Mouse (Mus musculus) thymus, postnatal 36 days (tissue): ENCODE measurements at regions not wholly inside any gene's neighbourhood (a gene's known extent, or its start where the extent isn't known, plus 50 kb on each side); places are given as distances from the start of the nearest gene placed in this dataset.
A peak's percentile ranks its signal among the peaks of the same experiment; 100 is the strongest.

Experiments used
- DNase-seq, 2 experiments: peaks; one replicate each; pipeline ENCODE4 v3.0.0; 2022; ENCODE audit warnings: mixed read lengths in 2 of 2

- DNase-seq: no peak
These were observed 342.9 kb upstream of the Actbl2 start for GRCm38 (mm10) chr13:110911866-110912265.

DNA sequence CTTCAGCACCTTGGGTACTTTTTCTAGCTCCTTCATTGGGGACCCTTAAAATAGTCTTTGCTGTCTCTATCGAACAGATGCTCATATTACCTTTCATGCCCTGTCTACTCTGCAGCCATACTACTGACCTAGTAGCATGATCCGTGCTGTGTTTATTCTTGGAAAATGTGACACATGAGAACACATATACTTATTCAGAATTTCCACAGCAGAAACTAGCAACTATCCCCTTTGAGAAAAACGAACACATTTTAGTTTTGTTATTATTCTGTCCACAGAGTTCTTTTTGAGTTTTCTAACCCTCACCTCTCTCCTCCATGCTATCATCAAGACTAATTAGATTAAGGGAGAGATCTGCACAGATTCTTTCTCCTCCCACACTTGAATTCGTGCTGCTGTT is 341.6 kb upstream of the Actbl2 start:
- DNase-seq: no peak

GRCm38 (mm10) chr13:110913687-110914086 is 341.1 kb upstream of the Actbl2 start:
- no peak for DNase-seq

DNA sequence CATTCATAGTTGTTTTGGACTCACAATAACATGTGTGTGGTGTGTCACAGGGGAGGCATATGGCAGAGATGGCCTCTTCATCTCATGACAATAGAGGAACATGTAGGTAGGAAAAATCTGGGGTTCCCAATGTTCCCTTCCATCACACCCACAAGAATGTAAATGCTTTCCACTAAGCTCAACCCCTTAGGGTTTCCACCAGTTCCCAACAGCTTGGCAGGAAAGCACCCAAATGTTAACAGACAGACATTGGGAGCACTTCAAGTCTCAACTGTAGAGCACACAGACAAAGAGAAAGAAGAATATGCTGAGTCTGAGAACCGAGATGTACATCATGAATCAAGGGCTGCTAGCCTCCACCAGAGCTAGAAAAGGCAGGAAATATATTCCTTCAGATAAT is 339.7 kb upstream of the Actbl2 start:
- DNase-seq: no peak

DNA sequence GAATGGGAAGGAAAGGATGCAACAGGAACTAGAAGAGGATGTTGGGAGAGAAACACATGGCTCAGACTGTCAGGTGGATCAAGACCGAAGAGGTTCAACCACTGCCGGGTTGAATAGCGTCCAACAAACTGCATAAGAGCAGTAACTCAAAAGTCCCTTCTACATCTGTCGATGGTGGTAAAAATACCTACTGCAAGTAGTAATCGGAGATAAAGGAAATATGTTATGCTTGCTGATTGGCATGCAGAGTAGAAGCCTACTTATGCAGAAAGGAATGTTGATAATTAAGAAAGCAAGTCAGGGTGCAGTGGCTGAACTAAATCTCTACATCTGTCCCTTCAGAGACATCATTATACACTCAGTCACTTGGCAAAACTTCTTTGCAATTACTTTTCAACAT is 330.9 kb upstream of the Actbl2 start:
- DNase-seq: no peak

- no peak for DNase-seq
These were observed 329.9 kb upstream of the Actbl2 start for GRCm38 (mm10) chr13:110924897-110925296.

DNA sequence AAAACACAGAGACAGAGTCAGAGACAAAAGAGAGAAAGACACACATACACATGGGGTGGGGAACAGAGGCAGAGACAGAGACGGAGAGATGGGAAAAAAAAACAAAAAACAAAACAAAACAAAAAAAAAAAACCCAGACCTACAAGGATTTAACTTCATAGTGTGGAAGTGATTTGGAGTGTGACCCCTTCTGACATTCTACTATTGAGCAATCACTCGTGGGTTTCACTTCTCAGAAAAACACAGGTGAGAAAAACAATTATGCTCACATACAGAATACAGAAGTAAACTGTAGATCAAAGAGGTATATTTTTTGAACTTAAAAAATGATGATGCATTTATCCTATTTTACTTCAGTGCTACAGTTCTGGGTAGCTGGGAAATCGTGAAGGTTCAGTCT is 326.7 kb upstream of the Actbl2 start:
- no peak for DNase-seq

DNA sequence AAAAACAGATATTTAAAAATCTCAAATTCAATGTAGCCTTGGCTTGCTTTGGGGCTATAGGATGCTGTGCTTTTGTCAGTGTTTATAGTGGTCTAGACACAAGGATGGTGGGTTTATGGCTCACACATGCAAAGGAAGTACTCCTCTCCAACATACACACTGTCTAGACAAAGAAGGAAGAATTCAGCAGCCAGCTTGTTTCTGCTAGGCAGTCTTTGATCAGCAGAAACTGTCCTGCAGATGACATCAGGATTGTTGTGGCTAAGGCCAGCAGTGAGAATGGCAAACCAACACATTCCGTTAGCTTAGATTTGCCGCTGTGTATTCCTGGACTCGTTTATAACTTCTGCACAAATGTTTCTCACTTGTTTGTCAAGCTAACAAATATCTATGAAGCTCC is 325.9 kb upstream of the Actbl2 start:
- no peak for DNase-seq

DNA sequence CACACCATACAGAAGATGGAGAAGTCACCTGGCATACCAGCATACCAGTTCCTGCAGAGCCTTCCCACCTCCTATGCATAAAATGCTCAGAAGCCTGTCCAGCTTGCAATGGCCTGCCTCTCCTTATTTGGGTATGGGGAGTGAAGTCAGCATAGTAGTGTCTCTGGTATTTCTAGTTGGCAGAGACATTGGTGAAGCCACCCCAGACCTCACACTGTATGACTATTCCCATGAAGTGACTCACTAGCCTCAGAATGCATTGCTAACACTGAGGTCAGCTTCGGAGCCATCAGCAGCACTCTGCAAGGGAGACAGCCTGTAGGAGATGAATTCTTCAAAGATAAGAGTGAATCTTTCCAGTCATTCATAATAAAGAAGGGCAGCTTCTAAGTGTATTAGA is 325.2 kb upstream of the Actbl2 start:
- no peak for DNase-seq

DNA sequence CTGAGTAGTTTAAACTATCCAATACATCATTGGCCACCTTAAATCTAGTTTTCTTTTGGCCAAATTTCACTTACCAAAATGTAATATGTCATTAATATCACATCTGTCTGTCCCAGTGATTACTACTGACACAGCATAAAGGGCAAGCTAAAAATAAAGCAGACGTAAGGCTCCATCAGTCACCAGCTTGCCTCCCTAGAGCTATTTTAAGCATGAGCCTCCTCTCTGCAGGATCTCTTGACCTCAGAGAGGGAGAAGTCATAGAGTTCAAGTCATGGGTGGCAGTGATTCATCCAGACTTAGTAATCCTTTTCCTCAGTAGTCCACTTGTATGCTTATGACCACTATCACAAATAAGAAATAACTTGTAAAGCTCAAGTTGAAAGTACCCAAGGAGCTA is 313.2 kb upstream of the Actbl2 start:
- no peak for DNase-seq

DNA sequence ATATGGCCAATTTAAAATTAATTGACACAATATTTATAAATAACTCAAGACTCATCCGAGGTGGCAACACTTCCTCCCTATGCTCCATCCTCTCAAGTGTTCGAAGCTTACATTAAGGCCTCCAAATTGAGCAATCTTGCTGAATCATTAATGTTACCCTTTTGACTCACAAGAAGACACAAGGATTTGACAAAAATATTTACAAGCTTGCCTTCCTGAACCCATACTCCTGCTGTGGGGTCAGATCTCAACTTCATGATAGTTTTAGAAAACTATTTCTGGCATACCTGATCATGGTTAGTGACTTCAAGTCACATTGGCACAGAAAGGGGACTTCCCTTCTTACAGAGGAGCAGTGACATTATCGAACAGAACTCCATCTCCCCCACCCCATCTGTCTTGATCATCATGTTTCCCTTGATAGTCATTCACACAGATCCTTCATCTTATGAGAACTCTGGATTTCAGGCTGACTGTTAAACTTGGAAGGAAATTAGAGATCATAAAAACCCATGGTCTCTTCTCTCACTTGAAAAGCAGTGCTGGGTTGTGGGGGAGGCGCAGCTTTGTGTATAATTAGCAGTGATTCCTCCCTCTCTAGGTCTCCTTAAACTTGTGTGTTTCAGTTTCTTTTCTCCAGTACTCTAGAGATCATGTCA is 311.7 kb upstream of the Actbl2 start:
- DNase-seq: no peak

DNA sequence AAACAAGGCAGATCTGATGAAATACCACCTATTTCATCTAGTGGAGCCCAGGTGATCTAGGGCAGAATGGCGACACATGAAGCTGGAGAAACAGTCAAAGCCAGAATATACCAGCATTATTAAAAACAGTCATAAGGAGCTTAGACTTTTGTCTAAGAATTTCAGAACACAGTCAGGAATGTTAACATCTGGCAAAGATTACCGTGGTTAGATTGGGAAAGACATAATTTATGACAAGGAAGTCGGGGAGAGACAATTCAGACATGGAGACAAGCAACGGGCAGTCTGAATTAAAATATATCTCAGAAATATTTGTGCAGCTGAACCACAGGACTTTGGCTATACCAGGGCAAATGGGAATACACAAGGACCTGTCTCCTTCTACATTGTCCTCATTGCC is 310.8 kb upstream of the Actbl2 start:
- no peak for DNase-seq

GRCm38 (mm10) chr13:110944683-110945082 is 310.1 kb upstream of the Actbl2 start:
- no peak for DNase-seq

DNA sequence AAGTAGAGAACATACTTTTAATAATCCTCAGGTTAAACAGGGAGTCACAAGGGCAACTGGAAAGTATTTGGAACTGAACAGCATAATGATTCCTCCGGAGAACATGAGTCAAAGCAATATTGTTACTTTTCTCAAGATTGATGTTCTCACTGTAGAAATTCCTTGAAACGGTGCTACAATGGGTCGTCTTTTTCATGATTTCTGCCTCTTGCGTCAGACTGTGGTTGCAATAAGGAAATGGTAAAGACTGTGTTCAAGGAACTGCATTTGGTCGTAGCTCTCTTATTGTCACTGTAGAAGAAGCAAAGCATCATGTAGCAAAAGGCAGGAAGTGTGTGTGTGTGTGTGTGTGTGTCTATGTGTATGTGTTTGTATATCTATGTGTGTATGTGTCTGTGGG is 294.6 kb upstream of the Actbl2 start:
- no peak for DNase-seq

DNA sequence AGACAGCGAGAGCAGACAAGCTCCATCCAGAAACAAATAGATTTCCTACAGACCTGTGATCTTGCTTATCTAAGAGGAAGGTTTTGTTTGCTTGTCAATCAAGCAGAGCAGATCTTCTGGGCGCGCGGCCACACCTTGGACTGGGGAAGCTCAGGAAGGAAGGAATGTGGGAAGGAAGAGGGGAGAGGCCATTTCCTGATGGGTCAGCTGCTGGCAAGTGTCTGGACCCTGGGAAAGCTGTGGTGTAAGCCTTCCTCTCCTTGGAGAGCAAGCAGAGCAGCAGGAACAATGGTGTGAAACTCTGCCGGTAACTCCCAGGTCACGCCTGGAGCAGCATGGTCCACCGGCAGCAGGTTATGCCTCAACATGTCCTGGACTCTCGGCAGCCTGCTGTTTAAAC is 287.7 kb upstream of the Actbl2 start:
- no peak for DNase-seq

GRCm38 (mm10) chr13:110967626-110968506 is 286.9 kb upstream of the Actbl2 start:
- peak in 1 of 2 experiments; percentile 2 for DNase-seq

GRCm38 (mm10) chr13:110968507-110968905 is 286.3 kb upstream of the Actbl2 start:
- no peak for DNase-seq

DNA sequence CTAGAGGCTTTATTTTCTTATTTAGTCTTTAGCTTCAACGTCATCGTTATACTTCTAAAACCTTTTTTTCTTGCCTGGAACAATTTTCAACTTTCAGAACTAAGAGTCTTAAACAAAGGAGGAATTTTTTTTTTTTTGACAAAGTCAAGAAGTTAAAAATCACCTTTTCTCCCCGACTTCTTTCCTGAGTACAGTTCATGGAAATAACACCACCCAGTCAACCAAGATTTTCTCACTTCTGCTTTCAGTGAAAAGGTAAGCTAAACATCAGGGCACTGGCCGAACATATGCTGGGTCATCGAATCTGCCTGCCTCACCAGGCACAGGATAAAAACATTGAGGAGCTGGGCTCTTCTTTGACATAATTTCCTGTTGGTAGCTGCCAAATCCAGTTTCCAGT is 277.4 kb upstream of the Actbl2 start:
- DNase-seq: no peak

DNA sequence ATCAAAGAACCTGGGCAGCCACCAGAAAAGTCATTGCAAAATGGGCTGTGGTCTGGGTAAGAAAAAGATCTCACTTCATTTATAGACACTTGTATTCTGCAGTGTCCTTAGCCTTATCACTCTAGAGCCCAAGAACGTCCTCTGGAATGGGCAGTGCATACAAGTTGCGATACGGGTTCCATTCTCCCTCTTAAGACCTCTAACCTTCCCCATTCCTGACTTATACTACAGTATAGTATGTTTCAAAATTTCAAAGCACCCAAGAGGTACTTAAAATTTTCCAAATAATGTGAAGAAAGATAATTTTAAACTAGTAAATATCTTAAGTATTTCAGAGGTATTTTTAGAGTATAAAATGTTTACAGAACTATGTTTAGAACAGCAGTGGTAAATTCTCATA is 276.8 kb upstream of the Actbl2 start:
- no peak for DNase-seq

DNA sequence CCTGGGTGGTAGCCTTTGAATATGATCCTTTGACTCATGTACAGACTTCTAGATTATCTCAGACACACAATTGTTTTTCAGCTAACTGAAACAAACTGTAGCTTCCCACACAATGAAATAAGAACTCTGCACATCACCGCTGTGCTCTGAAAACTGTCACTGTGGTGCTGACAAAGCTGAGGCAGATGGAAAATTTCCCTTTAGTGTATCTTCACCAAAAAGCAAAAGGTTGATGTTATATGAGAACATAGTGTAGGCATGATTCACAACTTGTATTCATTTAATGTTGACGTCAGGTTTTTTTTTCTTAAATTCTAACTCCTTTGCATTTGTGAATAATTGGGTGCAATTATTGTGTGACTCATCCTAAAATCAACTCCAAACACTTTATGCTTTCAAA is 264.1 kb upstream of the Actbl2 start:
- DNase-seq: no peak

DNA sequence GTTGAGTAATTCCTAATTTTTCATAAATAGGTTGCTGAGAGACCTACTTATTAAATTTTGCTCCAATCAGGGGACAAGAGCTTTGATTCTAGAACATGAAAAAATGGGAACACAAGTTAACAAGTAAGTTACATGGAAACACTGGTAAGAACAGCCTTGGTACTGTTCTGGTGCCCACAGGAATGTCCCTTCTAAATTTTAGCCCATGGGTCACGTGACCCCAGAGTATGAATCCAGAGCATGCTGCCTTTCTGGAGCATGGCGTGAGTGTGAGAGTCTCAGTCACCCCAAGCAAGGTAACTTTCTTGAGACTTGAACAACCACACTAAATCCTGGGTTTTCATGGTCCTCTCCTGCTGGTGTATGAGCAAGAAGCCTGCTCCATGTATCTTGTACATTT is 263.7 kb upstream of the Actbl2 start:
- no peak for DNase-seq

GRCm38 (mm10) chr13:110994596-110994995 is 260.2 kb upstream of the Actbl2 start:
- no peak for DNase-seq

DNA sequence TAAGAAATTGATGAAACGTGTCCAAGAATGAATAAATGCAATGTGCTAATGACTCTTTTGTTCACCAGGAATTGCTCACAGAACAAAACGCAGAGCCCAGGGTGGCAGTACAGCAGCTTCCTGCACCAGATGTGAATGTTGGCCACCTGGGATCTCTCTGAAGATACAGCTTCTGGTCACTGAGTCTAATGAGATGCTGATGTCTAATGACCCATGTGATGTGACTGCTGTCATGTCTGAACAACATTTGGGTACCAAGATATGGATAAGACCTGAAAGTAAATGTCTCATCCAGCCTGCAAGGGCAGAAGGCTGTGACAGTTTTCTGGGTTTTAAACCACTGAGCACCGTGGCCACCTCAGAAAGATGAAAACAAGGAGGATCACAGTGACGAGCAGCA is 252.1 kb upstream of the Actbl2 start:
- DNase-seq: no peak

- DNase-seq: no peak
These were observed 240.7 kb upstream of the Actbl2 start for GRCm38 (mm10) chr13:111014142-111014541.

DNA sequence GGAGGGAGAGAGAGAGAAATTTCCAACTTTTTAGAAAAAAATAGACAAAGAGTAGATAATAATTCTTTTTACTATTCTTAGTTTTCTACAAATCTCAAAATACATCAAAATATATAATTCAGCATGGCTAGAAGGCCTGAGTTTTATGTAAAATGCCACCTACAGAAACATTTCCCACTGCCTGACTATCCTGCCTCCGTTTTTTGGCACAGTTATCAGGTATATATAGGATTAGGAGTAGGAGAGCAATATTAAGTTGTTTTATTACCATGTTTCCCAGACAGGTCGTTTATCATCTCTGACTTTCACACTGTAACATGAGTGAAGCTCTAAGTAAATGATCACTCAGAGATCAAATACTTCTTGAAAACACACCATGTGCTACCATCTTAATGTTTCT is 224.7 kb upstream of the Actbl2 start:
- DNase-seq: no peak
